Mouse (Mus musculus) liver, postnatal 0 days (tissue): Measurements from ENCODE around the gene Trim62.

Experiments
- CTCF ChIP-seq: sonication (generic); IDR thresholded peaks from 2 replicates; pipeline ENCODE4 v1.5.1; 2016; ENCODE audit warnings: antibody characterized with exemption, low read depth
- EP300 ChIP-seq: IDR thresholded peaks from 2 replicates; pipeline ENCODE4 v1.6.1; 2016; ENCODE audit warnings: antibody characterized with exemption, low read depth, mild to moderate bottlenecking

- TF ChIP-seq CTCF (no peak), EP300 (no peak)
These were observed 28.7 kb downstream of the Trim62 start for GRCm38 (mm10) chr4:128912085-128912484.
